Mouse (Mus musculus): ENCODE data around the gene Znrf4. TPM values are rescaled to one million over a fixed set of nuclear protein-coding genes. Genes with fewer than 3 reads are reported as not detected.
A peak's percentile ranks its signal among the peaks of the same experiment; 100 is the strongest.
"Not testable (repeated sequence)": the region's sequence is repeated elsewhere in the genome, so short reads cannot be mapped to it uniquely, and the experiment has no call there.

The Znrf4 gene
- total RNA-seq, 2 experiments from 2014 or later: not detected

DNA sequence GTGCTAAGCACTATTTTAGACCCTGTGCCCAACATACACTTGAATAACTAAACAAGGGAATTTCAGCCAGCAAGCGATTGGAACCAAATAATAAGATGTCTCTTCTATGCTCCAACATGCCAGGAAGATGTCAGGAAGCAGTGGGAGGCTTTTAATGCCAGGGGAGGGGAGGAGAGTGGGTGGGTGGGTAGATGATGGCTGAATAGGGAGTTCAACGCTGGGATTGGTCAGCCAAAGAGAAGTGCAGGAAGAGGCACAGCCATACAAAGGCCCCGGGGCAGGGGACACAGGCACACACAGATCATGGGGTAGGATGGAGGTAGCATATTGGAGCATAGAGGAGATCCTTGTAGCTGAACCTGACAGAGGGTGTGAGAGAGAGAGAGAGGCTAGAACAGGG lies 24.6 kb upstream of the Znrf4 start:
- no peak for DNase-seq (ENCODE audit: low spot score in 2 of 2)

DNA sequence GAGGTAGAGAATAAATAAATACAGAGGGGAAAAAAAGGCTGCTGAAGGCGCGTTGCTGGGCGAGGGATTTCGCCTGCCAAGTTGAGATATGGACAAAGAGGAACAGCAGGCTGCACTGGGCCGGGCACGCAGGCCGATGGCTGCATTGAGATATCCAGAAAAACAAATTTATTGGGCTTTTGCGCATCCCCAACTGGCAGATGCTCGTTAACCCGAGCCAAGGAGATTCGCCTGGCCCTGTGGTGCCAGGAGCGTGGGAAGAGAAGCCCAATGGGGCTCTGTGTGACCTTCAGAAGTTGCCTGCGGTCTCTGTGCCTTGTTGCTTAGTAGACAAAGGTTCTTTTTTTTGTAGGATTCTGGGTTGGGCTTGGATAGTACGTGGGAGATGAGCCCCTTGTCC lies 24.0 kb upstream of the Znrf4 start:
- no peak for DNase-seq (ENCODE audit: low spot score in 2 of 2)

DNA sequence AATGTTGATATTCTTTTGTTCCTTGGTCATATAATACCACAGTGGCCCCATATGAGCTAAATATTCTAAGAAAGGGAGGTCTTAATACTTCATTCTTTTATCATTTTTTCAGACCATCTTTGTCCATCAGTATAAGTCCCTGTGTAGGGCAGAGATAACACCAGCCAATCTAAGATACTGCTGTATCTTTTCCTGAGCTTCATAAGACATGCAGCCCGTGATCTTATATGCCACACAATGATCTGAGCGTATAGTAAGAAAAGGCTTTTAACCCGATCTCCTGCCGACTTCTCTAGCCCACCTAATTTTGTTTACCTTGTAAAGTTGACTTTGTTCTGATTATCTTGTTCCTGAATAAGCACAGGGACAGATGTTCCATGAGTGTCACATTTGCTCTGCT lies 12.7 kb upstream of the Znrf4 start:
- DNase-seq (ENCODE audit: low spot score in 2 of 2): no peak

DNA sequence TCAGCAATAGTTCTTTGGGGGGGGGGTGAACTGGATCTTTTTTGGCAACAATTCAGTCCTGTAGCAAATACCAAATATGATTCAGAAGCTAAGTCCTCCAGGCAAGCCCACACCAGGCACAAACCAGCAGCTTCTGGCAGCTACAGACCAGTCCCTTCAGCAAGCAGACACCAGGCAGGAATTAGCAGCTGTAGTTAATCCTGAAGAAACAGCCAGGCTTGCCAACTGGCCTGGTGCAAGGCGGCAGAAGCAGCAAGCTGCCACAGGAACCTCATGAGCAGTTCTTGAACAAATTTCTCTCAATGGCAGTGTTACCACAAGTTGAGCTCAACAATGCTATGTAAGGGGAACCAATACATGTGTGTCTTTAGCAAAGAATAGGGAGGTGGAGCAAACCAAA lies 10.5 kb upstream of the Znrf4 start:
- no peak for DNase-seq (ENCODE audit: low spot score in 2 of 2)

DNA sequence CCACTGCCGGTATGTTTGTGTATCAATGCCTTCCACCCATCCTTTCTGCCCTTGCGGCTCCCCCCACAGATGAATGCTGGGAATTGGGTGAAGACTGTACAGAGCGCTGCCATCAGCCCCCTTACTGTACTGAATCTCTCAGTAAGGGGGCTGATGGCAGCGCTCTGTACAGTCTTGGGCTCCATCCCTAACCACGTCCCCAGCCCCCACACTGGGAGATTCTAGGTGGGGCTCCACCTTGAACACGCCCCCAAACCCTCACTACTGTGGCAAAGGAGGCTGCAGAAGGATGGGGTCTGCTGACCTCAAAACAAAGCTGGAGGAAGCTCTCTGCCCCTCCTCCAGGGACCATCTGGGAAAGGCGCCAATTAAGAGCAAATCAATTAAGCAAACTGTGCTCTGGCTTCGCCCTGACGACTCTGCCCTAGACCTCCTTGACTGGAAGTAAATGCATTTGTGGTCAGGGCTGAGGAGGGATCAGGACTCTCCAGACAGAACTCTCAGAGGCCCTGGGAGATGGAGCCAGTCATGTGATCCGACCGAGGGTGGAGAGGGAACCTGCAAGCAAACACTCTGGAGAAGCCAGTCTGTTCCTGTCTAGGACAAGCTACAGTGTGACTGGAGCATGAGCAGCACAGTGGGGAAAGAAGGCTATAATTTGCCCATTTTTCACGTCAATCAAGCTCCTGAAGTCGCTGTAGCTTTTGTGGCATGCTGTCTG lies 3.6 kb upstream of the Znrf4 start:
- no peak for DNase-seq (ENCODE audit: low spot score in 2 of 2)

DNA sequence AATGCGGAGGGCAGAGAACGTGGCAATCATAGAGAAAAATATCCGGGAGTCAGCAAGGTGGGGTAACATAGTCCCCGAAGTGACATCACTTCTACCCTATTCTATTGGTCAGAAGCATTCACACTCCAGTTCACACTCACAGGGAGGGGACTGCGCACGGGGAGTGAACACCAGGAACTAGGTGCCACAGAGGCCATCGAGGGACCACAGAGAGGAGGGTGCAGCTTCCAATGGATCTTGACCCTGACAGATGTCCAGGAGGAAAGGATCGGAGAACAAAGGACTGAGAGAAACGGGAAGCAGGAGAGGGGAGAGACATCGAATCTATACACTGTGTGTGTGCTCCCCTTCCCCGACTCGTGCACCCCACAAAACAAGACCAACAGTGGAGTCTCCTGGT lies 2.7 kb upstream of the Znrf4 start:
- no peak for DNase-seq (ENCODE audit: low spot score in 2 of 2)

DNA sequence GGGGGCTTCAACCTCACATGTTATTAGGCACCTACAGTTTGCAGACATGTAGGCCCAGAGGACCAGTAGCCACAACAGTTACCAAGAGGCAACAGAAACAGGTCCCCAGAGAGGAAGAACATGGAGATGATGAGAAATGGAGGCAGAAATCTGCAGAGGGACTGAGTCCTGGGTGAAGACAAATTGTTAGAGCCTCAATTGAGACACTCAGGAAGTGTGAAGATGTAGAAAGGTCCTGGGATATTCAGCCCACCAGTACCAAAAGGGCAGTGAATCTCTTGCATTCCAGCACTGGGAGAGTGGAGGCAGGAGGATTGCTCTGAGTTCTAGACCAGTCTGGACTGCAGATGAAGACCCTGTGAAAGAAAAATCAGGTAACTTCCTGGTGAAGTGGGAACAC lies 2.1 kb upstream of the Znrf4 start:
- no peak for DNase-seq (ENCODE audit: low spot score in 2 of 2)

DNA sequence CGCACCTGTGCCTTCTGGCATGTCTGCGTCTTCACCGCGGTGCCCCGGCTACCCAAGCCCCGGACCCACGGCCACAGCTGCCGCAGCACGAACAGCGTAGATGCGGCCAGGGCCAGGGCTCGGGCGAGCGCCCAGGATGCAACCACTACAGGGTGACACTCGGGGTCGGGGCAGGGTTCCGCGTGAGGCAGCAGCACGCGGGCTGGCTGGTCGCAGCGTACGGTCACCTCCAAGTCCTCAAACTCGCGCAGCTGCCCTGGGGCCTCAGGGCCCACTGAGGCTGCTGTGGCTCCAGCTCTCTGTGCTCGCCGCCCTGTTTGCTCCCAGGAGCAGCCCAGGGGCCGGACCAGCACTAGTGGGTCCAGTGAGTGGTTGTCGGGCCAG lies 532 bp downstream of the Znrf4 start:
- no peak for DNase-seq (ENCODE audit: low spot score in 2 of 2)

DNA sequence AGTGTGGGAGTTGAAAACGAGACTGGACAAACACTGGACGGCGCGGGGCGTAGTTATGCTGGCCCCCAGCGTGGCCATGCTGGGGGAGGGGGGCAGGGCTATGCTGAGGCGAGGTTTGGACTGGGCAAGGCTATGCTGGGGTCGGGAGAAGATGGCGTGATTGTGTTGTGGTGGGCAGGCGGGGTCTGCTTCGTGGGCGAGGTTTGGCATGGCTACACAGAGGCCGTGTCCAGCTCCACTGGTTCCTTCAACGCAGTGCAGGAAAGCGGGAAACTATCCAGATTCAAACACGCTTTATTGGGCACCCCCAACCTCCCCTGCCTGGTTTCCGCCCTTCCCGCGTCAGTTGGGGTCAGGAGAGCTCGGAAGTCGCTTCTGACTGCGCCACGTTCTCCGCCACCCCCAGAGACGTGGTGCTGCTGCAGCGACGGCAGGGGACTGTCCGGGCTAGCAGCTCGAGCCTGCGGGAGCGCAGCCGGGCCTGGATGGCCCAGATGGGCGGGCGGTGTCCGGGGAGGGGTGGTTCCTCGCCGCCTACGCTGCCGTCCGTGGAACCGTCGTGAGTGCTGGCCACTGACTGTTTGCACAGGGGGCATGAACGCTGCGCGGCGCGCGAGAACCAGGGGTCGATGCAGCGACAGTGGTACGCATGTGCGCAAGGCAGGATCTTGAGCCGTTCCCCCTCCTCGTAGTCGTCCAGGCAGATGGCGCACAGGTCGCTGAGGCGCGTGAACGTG lies 1.1 kb downstream of the Znrf4 start:
- DNase-seq (ENCODE audit: low spot score in 2 of 2): no peak

DNA sequence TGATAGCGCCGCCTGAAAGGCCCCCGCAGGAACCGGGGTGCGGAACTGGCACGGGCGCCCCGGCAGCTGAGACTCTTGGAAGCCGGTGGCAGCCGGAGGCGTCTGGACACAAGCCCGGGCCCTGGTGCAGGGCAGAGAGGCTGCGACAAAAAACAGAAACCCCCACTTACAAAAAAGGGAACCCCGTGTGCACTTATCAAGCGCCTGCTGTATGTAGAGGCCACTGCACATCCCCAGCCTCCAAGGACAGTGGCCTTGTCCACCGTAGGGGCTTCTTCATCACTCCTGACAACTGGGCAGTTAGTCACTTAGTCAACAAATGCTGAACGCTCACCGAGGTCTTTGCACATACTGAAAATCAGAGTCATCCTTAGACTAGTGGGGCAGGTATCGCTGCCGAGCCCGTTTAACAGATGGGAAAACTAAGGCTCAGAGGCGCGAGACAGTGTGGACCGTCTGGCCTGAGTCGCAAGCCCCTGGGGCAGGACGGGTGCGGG lies 1.7 kb downstream of the Znrf4 start:
- DNase-seq (ENCODE audit: low spot score in 2 of 2): no peak

DNA sequence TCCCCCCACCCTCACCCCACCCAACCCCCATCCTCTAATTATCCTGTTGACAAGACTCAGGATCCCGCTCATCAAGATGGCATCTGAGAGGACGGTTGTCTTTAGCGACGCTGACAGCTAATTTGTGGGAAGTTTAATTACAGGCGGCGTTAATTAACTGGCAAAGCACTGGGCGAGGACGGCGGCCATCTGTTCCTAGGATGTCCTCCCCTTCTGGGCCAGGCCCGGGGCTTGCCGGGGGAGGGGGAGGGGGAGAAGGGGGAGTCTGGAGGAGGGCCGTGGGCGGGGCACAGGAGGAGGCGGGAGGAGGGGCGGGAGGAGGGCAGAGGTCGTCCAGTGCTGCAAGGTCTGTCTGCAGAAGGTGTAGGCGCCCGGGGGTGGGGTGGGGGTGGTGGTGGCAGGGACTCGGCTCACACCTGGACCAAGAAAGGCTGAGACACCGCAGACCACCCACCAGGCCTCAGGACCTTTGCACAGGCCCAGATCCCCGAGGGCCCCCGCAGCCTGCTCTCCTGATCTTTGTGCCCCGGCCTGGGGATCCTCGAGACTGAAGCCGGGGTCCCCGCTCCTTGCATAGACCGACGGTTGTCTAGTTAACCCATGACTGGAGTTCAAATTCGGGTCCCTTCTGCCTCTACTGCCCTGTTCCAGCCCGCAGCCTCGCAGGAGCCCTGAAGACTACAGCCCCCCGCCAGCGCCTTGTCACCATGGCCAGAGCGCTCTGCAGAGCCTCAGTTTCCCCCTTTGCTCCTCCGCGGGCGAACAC lies 2.3 kb downstream of the Znrf4 start:
- DNase-seq (ENCODE audit: low spot score in 2 of 2): no peak

DNA sequence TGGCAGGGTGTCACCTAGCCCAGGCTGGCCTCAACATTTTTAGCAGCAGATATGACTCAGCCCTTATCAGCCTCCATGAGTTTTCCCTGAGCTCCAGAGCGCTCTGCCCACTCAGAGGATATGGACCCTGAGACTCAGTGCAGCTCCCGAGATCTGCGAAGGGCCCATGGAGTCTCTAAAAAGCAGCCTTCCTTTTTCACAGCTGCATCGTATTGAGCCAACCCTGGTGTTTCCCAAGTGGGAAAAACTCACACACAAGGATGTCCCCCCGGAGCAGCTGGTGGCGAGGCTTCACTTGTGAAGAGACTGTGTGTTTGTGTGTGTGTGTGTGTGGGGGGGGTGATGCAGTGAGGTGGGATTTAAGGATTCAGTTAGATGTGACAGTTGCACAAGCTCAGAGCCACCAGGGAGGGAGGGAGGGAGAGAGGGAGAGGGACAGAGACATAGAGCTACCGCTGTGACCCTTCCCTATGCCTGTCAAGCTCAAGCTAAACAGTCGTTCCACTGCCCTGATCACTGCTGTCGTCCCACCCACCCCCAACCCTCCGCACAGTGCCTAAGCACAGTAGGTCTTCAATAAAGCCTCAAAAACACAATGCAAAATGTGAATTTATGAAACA lies 3.1 kb downstream of the Znrf4 start:
- DNase-seq (ENCODE audit: low spot score in 2 of 2): no peak

DNA sequence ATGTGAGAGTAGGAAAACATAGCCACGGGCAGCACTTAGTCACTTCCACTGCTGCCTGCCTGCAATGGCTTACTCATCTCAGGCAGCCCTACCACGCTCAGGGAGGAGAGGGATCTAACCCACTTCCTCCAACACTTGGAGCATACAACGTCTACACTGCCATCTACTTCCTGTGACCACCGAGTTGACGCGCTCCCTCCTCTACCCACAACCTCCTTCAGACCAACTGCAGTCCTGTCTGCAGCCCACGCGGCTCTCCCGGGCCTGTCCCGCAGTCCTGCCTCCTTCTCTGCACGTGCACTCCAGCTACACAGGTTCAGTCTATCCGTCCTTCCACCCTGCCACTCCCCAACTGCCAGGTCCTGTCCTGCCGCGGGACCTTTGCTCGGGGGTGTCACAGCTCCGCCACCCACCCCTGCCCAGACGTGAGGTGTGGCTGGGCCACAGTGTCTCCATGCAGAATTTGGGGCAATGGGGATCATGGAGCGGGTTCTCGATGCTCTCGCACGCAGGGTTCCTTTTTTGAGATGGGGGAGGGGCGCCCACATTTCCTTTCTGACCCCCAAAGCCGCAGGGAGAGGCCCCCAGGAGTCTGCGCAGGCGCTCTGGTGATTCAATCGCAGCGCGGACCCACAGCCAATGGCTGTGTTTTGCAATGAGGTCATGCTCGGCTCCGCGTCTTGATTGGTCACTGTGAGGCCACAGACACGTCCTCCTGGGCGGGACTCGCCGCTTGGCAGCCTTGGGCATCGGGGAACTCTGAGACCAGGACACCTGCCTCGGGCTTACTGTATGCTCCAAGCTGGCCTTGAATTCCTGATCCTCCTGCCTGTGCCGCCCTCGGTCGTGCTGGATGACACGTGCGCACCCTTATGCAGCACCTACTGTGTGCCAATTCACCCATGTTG lies 4.8 kb downstream of the Znrf4 start:
- peak; percentile 77 to 93 for DNase-seq (ENCODE audit: low spot score in 2 of 2)

DNA sequence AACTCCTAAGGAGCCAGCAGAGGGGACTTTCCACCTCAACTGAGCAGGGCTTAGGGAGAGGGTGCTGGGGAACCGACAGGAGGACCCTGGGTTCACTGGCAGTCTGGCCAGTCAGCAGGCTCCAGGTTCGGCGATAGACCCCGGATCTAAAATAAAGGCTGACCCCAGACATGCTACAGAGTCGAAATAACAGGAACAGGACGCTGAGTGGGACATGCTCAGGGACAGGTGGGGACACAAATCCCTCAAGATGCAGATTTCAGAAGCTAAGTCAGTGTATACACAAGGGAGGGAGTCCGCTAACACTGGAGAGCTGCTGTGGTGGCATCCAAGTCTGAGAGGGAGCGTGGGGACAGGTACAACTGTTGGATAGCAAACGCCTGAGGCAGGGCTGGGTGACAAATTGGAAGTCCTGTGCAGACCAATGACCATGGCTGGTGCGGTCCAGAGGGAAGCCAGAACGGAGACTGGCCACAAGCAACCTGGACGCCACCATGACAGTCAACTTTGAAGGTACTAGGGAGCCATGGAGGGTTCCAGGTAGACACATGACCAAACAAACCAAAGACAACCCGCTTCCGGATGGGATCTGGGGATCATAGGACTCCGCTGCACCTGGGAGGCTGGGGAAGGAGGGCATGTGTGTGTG lies 5.7 kb downstream of the Znrf4 start:
- DNase-seq (ENCODE audit: low spot score in 2 of 2): no peak

DNA sequence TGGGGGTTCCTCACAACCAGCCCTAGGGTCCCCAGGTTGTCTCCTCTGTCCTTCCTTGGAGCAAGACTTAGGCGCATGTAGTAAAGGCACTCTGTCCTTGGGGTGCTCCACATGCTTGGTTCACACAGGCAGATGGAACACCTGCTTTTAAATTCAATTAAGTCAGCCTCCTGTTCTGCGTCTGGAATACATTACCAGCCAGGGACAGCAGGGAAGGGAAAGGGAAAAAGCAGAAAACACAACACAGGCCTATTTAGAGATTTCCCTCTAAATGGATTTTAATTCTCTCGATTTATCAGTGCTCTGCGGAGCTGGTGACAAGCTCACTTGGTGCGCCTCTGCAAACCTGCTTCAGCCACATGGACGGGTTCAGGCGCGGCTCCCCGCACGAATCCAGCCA lies 6.8 kb downstream of the Znrf4 start:
- no peak for DNase-seq (ENCODE audit: low spot score in 2 of 2)

DNA sequence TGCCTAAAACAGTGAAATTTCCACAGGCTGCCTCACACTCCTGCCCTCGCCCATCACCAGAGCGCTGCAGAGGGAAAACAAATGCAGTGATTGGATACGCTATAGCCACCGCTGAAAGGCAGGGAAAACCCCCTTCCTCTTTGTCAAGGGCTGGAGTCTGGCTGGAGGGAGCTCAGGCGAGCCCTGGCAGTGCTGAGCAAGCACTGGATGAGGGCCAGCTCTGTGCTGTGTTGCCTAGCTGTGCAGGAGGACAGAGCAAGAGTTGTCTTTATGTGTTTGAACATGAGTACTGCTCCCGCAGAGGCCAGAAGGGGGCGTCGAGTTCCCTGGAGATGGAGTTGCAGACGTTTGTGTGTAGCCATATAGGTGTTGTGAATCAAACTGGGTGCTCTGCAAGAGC lies 9.7 kb downstream of the Znrf4 start:
- DNase-seq (ENCODE audit: low spot score in 2 of 2): peak in 1 of 2 experiments; percentile 60

DNA sequence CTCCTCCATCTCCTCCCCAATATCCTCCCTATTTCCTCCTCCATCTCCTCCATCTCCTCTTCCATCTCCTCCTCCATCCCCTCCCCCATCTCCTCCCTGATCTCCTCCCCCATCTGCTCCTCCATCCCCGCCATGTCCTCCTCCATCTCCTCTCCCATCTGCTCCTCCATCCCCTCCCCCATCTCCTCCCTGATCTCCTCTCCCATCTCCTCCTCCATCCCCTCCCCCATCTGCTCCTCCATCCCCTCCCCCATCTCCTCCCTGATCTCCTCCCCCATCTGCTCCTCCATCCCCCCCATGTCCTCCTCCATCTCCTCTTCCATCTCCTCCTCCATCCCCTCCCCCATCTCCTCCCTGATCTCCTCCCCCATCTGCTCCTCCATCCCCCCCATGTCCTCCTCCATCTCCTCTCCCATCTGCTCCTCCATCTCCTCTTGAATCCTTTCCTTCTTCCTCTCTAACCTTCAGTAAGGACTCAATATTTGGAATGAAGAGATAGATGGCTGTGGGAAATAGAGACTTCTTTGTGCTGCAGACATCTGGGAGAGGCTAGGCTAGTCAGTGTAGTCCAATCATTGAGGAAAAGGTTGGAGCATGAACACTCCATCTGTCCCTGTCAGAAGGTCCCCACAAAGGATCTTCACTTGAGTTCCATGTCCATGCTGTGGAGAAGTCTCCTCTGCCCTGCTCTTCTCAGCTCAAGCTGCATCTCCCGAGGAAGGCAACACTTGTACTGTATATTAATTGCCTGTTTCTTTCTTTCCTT lies 10.4 kb downstream of the Znrf4 start:
- DNase-seq (ENCODE audit: low spot score in 2 of 2): not testable (repeated sequence)

DNA sequence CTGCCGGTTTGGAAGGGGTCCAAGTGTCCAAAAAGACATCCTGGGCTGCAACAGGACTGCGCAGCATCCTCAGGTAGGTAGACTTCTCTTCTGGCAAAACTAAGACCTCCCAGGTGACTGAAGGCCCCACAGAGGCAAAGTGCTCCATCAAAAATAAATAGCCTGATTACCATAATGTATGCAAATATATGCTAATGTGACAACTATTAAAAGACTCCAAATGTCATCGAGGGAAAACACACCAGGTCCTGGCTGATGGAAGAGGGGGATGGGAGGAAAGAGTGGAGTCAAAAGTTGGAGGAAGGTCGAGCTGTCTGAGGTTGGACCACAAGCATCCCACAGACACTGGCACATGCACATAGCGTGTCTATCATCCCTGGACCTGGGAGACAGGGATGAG lies 13.0 kb downstream of the Znrf4 start:
- DNase-seq (ENCODE audit: low spot score in 2 of 2): no peak

DNA sequence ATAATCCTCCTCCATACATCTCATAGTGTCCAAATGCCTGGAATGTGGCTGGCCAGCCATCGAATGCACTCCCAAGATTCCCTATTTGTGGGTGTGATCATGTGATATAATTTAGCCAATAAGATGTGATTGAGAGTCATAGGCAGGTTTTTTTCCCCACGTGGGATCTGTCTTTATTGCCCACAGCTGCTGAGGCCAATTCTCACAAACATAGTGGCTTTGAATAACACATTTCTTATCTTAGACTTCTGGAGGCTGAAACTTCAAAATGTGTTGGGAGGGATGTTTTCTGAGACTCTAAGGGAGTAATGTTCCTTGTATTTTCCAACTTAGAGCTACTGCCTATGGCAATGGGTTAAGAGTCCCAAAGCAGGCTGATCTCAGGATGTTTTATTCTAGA lies 17.8 kb downstream of the Znrf4 start:
- no peak for DNase-seq (ENCODE audit: low spot score in 2 of 2)

Measured in gastrocnemius, postnatal 4 days (tissue).